8 mouse cellular contexts compared by ENCODE assay signal in genomic region chr7:49811346-49811745, GRCm38 (mm10). TPM values are rescaled to one million over a fixed set of nuclear protein-coding genes. Genes with fewer than 3 reads are reported as not detected.
A peak's percentile ranks its signal among the peaks of the same experiment; 100 is the strongest.
DNase-seq lines count a peak whose midpoint lies in the region; ATAC-seq lines count a peak whose summit lies in the region.

No protein-coding gene starts in this region.

- H3K4me3 ChIP-seq in heart, embryonic 10.5 days: no peak overlapping the region
- H3K4me3 ChIP-seq in midbrain, embryonic 14.5 days (replicated peaks; ENCODE audit: low read depth, low read length): no peak overlapping the region
- H3K4me3 ChIP-seq in midbrain, embryonic 16.5 days (ENCODE audit: low read depth, low read length): no peak overlapping the region

- H3K27me3 ChIP-seq in heart, embryonic 10.5 days (ENCODE audit: insufficient read depth, poor library complexity, severe bottlenecking): no peaks in the 10 kb centered on the region
- no peaks in the 10 kb centered on the region for H3K27me3 ChIP-seq in midbrain, embryonic 14.5 days (ENCODE audit: control insufficient read depth, insufficient read depth, low read length)
- H3K27me3 ChIP-seq in midbrain, embryonic 16.5 days (ENCODE audit: control insufficient read depth, insufficient read depth, low read depth, low read length): no peaks in the 10 kb centered on the region

- H3K4me1 ChIP-seq in heart, embryonic 10.5 days: no peaks in the 10 kb centered on the region; the same call in 1 of the 2 replicates
- no peaks in the 10 kb centered on the region for H3K4me1 ChIP-seq in midbrain, embryonic 14.5 days (ENCODE audit: control insufficient read depth, insufficient read depth, low read length)
- H3K4me1 ChIP-seq in midbrain, embryonic 16.5 days (ENCODE audit: control insufficient read depth, insufficient read depth, low read length): no peaks in the 10 kb centered on the region

- H3K9ac ChIP-seq in midbrain, embryonic 14.5 days (replicated peaks; ENCODE audit: low read length): no peak overlapping the region
- no peak overlapping the region for H3K9ac ChIP-seq in midbrain, embryonic 16.5 days (ENCODE audit: low read depth, low read length)

- no peak overlapping the region for H3K27ac ChIP-seq in heart, embryonic 10.5 days
- no peak overlapping the region for H3K27ac ChIP-seq in midbrain, embryonic 14.5 days (replicated peaks; ENCODE audit: low read depth, low read length)
- no peak overlapping the region for H3K27ac ChIP-seq in midbrain, embryonic 16.5 days (ENCODE audit: low read length)

- H3K36me3 ChIP-seq in heart, embryonic 10.5 days: peaks cover 37% of the 10 kb centered on the region
- H3K36me3 ChIP-seq in midbrain, embryonic 14.5 days (ENCODE audit: control insufficient read depth, insufficient read depth, low read length): 0 out of 2 replicates have a peak, but pooled peaks cover 16% of the 10 kb centered on the region
- no peaks in the 10 kb centered on the region for H3K36me3 ChIP-seq in midbrain, embryonic 16.5 days (ENCODE audit: control insufficient read depth, insufficient read depth, low read length)

- WGBS in heart, embryonic 10.5 days: 54% methylated on average over 4 of the region's 4 CpGs
- WGBS in midbrain, embryonic 14.5 days: 59% methylated on average over 4 of the region's 4 CpGs
- 53% methylated on average over 4 of the region's 4 CpGs for WGBS in midbrain, embryonic 16.5 days

- H3K4me2 ChIP-seq in midbrain, embryonic 14.5 days (ENCODE audit: low read length): no peak overlapping the region
- no peak overlapping the region for H3K4me2 ChIP-seq in midbrain, embryonic 16.5 days (ENCODE audit: low read length)

- DNase-seq in heart, embryonic 10.5 days (ENCODE audit: low spot score): peak; percentile 33
- DNase-seq in heart, adult 9 months (ENCODE audit: low spot score in 2 of 2): no peak
- peak; percentile 66 for DNase-seq in midbrain, embryonic 14.5 days
- peak; percentile 23 for DNase-seq in embryo, embryonic 10 days (ENCODE audit: low spot score)
- peak; percentile 58 for DNase-seq in retina, embryonic 14.5 days (ENCODE audit: low spot score)
- DNase-seq in ovary, postnatal 36 days (ENCODE audit: low spot score): no peak
- no peak for DNase-seq in gastrocnemius, postnatal 10 days

- H3K9me3 ChIP-seq in heart, embryonic 10.5 days: no peaks in the 10 kb centered on the region
- no peaks in the 10 kb centered on the region for H3K9me3 ChIP-seq in midbrain, embryonic 14.5 days (ENCODE audit: control insufficient read depth, low read length)
- no peaks in the 10 kb centered on the region for H3K9me3 ChIP-seq in midbrain, embryonic 16.5 days (replicated peaks; ENCODE audit: control insufficient read depth, low read length, poor library complexity, severe bottlenecking)

- ATAC-seq in midbrain, embryonic 14.5 days (ENCODE audit: low FRiP score, low TSS enrichment): no peak
- ATAC-seq in midbrain, embryonic 16.5 days: no peak; the same call in 1 of the 2 replicates

RNA-seq across cellular contexts. Expression of gene Prmt3, which starts 33.2 kb away (rescaled TPM):
- polyA plus RNA-seq in heart, embryonic 10.5 days (2016; fragmentation: Nextera tagmentation; extraction: Ambion mirVana): 65.2 and 69.7 TPM in 2 replicates
- polyA plus RNA-seq in midbrain, embryonic 14.5 days (2014; fragmentation: Nextera tagmentation; extraction: Ambion mirVana): 47.6 and 60.8 TPM in 2 replicates
- 43.9 and 47.4 TPM in 2 replicates for polyA plus RNA-seq in midbrain, embryonic 16.5 days (2015; fragmentation: Nextera tagmentation; extraction: Ambion mirVana)
- total RNA-seq in gastrocnemius, postnatal 10 days (2021): 10 to 100 TPM; 11.1 to 15.4 TPM

RNA-seq across cellular contexts. Expression of gene Htatip2, which starts 52.4 kb away (rescaled TPM):
- polyA plus RNA-seq in heart, embryonic 10.5 days (2016; fragmentation: Nextera tagmentation; extraction: Ambion mirVana): 13.8 and 17.9 TPM in 2 replicates
- 2.2 and 2.7 TPM in 2 replicates for polyA plus RNA-seq in midbrain, embryonic 14.5 days (2014; fragmentation: Nextera tagmentation; extraction: Ambion mirVana)
- polyA plus RNA-seq in midbrain, embryonic 16.5 days (2015; fragmentation: Nextera tagmentation; extraction: Ambion mirVana): 2.9 and 3.4 TPM in 2 replicates
- total RNA-seq in gastrocnemius, postnatal 10 days (2021): 1 to 10 TPM; 1.3 to 1.7 TPM

Comparison
In these comparisons a context has a peak if more than half of its experiments do, and no peak if none do; other contexts are left out.
1. DNase-seq: peak in heart, embryonic 10.5 days (single experiment), midbrain, embryonic 14.5 days (single experiment), embryo, embryonic 10 days (single experiment) and retina, embryonic 14.5 days (single experiment); none in heart, adult 9 months (0 of 2), ovary, postnatal 36 days (single experiment) and gastrocnemius, postnatal 10 days (single experiment).